Mouse (Mus musculus) testis, adult 2 months (tissue): ENCODE data around the gene Hoxb4. TPM values are rescaled to one million over a fixed set of nuclear protein-coding genes. Genes with fewer than 3 reads are reported as not detected.

ENCODE experiments used
- H3K27ac ChIP-seq: fragments of 200-500 bp; 2 replicates; pipeline ENCODE4 v1.5.1; 2012; ENCODE audit warnings: low read depth, low read length; ENCODE audit not compliant: control insufficient read depth, insufficient read depth
- H3K27me3 ChIP-seq: fragments of 200-500 bp; 2 replicates; pipeline ENCODE4 v1.6.1; 2012; ENCODE audit warnings: mild to moderate bottlenecking, low read length, moderate library complexity; ENCODE audit not compliant: control insufficient read depth, insufficient read depth
- H3K36me3 ChIP-seq: fragments of 200-500 bp; 2 replicates; pipeline ENCODE4 v1.6.1; 2012; ENCODE audit warnings: mild to moderate bottlenecking, low read length; ENCODE audit not compliant: control insufficient read depth, insufficient read depth
- H3K4me1 ChIP-seq: fragments of 200-500 bp; 2 replicates; pipeline ENCODE4 v1.6.1; 2012; ENCODE audit warnings: low read length; ENCODE audit not compliant: control insufficient read depth, insufficient read depth
- H3K4me3 ChIP-seq: fragments of 200-500 bp; 2 replicates; pipeline ENCODE4 v1.5.1; 2012; ENCODE audit warnings: low read depth, mild to moderate bottlenecking, low read length, moderate library complexity, mixed read lengths; ENCODE audit not compliant: control insufficient read depth
- CTCF ChIP-seq: fragments of 200-500 bp; IDR thresholded peaks from 2 replicates; pipeline ENCODE4 v1.5.1; 2012; ENCODE audit warnings: low read depth, mild to moderate bottlenecking, inconsistent platforms, low read length, moderate library complexity; ENCODE audit not compliant: control insufficient read depth, insufficient read depth, insufficient replicate concordance
- POLR2A ChIP-seq: fragments of 200-500 bp; IDR thresholded peaks from 2 replicates; pipeline ENCODE4 v1.6.1; 2012; ENCODE audit warnings: low read depth, mild to moderate bottlenecking, inconsistent platforms, low read length, moderate library complexity; ENCODE audit not compliant: control insufficient read depth
- polyA plus RNA-seq: library from polyadenylated mRNA; depleted of rRNA; stranded (reverse); fragments of >200 nt; gene quantifications from 2 replicates; pipeline ENCODE4 v1.2.3, GENCODE M21; 2012

Hoxb4 gene
- polyA plus RNA-seq, 1 experiment: 0.07 TPM

GRCm38 (mm10) chr11:96308763-96309162 lies 9.3 kb upstream of the Hoxb4 start:
- TF ChIP-seq POLR2A: no peak
- no peaks in the 10 kb centered on the region for H3K36me3 ChIP-seq
- no peak overlapping the region for H3K4me3 ChIP-seq
- peaks cover 12% of the 10 kb centered on the region for H3K27me3 ChIP-seq
- H3K27ac ChIP-seq: peak overlapping the region; percentile 34; the same call in 1 of the 2 replicates
- H3K4me1 ChIP-seq: peaks cover 23% of the 10 kb centered on the region

DNA sequence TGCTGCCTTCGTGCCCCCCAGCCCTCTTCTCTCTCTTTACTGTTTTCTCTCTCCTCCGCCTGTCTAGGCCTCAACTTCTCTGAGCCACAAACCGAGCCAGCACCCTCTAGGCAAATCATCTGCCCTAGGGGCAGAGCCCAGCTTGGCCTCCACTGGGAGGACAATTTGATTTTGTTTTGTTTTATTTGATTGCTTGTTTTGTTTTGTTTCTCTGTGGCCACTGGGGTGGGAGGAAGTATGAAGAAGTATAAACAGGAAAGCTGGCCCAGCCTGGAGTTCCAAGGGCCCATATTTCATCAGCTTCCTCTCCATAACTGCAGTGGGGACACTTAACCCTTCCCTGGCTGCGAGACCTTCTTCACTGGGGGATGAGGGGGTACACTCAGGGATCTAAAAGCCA lies 8.8 kb upstream of the Hoxb4 start:
- no peaks in the 10 kb centered on the region for H3K36me3 ChIP-seq
- no peak for TF ChIP-seq CTCF
- no peak for TF ChIP-seq POLR2A
- peaks cover 20% of the 10 kb centered on the region for H3K4me1 ChIP-seq
- peaks cover 13% of the 10 kb centered on the region for H3K27me3 ChIP-seq
- H3K4me3 ChIP-seq: no peak overlapping the region
- H3K27ac ChIP-seq: peak overlapping the region; percentile 65

DNA sequence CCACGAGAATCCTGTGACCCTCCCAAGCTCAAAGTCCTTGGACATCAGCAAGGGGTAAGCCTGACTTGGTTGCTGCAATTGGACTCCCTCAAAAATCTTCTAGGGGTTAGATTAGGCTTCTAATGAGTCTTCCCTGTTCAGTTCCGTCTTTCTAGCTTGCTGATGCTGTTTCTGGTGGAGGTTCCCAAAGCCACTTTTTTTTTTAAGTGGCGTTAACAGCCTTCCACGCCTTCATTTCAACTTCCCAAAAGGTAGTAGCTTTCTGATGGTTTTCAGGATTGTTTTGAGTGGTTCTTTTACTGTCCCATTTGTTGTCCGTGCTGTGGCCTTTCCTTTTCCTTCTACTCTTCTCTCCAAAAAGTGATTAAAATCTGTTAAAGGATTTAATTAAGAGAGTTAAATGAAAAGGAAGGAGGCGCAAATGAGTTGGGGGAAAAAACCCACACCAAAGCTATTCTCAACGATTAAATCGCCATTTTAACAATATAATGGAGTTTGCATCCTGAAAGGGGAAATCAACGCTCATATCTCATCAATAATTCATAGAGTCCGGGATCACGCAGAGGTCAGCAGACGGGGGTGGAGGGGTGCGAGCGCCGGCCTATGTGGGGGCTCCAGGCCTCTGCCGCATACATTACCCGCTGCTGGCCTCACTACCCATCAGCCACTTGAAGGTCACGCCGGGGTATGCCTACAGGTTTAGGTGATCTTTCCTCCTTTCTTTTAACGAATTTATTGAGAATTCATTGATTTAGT lies 7.7 kb upstream of the Hoxb4 start:
- no peaks in the 10 kb centered on the region for H3K36me3 ChIP-seq
- no peak overlapping the region for H3K4me3 ChIP-seq
- H3K4me1 ChIP-seq: peaks cover 12% of the 10 kb centered on the region
- H3K27me3 ChIP-seq: peaks cover 10% of the 10 kb centered on the region
- TF ChIP-seq POLR2A (no peak), CTCF (no peak)
- no peak overlapping the region for H3K27ac ChIP-seq

DNA sequence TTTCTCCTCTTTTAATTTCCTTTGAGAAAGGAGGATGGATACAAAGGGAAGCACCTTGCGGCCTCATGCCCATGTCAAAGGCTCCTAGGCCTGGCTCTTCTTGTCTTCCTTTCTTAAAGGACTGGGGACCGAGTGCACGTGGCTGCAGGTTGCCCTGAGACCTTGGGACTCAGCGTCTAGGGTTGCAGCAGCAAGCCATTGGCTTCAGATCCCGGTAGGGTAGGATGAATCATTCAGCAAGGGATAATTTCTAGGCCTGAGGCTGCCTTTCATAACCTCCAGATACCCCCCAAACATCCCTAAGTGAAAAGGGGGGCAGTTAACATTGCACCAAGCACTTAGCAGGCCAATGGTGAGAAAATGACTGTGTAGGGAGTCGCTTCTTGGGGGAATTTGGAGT lies 7.0 kb upstream of the Hoxb4 start:
- peaks cover 10% of the 10 kb centered on the region for H3K27me3 ChIP-seq
- no peak overlapping the region for H3K4me3 ChIP-seq
- H3K36me3 ChIP-seq: no peaks in the 10 kb centered on the region
- TF ChIP-seq CTCF: no peak
- no peak overlapping the region for H3K27ac ChIP-seq
- peaks cover 12% of the 10 kb centered on the region for H3K4me1 ChIP-seq

- peaks cover 12% of the 10 kb centered on the region for H3K4me1 ChIP-seq
- TF ChIP-seq POLR2A (no peak), CTCF (peak; percentile 35; the same call in 1 of the 2 replicates)
- H3K36me3 ChIP-seq: no peaks in the 10 kb centered on the region
- H3K27me3 ChIP-seq: peaks cover 10% of the 10 kb centered on the region
- H3K27ac ChIP-seq: no peak overlapping the region
- H3K4me3 ChIP-seq: no peak overlapping the region
Observed at GRCm38 (mm10) chr11:96311520-96312417, 6.3 kb upstream of the Hoxb4 start.

DNA sequence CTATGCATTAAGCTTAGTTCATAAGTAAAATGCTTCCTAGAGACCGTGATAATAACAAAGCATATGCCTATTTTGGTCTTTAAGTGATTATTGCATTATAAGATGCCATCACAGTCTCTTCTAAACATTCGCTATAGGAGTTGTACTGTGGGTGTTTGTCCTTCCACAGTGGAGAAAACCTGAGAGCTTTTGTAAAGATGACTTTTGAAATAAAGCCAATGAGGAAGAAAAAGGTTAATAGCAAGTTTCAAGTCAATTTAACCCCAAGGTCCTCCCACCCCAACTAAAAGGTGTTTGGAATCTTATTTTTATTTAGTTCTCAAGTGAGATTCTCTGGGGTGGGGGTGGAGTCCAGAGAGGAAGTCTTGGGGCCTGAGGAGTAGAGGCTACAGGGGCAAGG lies 4.9 kb upstream of the Hoxb4 start:
- H3K4me3 ChIP-seq: no peak overlapping the region
- peaks cover 12% of the 10 kb centered on the region for H3K4me1 ChIP-seq
- H3K36me3 ChIP-seq: no peaks in the 10 kb centered on the region
- TF ChIP-seq POLR2A (no peak), CTCF (no peak)
- peaks cover 12% of the 10 kb centered on the region for H3K27me3 ChIP-seq
- no peak overlapping the region for H3K27ac ChIP-seq

DNA sequence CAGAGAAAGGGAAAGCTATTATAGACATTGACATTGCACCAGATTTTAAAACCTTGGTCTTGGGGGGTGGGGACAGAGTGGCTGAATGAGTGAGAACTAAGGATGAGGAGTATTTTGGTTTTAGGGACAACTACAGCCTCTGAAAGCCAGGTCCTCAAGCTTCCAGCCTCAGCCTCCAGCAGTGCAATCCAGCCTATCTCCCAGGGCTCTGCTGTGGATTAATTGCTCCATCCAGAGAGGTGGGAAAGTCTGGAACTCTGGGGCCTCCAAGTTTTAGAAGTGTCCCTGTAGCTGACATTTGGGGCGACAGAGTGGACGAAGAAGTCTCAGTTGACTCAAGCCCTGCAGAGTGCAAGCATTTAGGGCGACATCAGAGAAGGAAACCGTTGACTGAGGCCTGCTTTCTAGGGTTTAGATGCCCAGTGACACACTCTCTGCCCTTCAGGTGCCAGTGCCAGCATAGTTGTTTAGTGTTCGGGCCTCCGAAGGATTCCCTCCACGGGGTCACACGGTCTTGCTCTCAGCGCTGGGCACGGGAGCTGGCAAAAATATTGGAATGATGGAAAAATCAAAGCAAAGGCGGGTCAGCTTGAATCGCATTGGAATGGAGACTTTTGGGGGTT lies 4.2 kb upstream of the Hoxb4 start:
- Histone ChIP-seq H3K36me3 (no peaks in the 10 kb centered on the region), H3K4me3 (no peak overlapping the region), H3K27me3 (peaks cover 12% of the 10 kb centered on the region), H3K4me1 (peaks cover 9% of the 10 kb centered on the region), H3K27ac (no peak overlapping the region)
- TF ChIP-seq POLR2A (no peak), CTCF (no peak)
